Mouse (Mus musculus): Measurements from ENCODE around the gene Mllt6. TPM values are rescaled to one million over a fixed set of nuclear protein-coding genes. Genes with fewer than 3 reads are reported as not detected.

Mllt6 gene
- total and polyA plus RNA-seq, 3 experiments, result 37.9 to 72.5 (median 67.1) TPM

DNA sequence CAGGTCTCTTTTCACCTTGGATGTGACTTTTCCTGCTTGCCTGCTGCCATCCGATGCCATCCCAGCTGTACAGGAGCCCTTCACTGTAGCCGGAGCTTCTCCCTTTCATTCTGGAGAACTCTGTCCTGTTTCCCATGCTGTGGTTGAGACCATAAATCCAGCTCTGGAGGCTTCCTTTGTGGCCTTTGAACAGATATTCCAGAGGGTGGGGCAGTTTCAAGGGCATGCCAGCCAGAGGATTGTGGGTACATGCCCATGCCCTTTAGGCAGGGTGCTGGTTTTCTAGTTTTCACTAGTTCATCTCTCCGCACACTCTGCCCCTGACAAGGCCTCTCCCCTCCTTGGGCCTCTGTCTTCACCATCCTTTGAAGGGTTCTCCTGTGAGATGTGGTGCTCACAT is 23.8 kb downstream of the Mllt6 start:
- no peaks in the 10 kb centered on the region for H3K36me3 ChIP-seq (ENCODE audit: control insufficient read depth, insufficient read depth, low read length)
- intact Hi-C loops (cut with DNase I), result no loop called here
- no peak for TF ChIP-seq CTCF (IDR thresholded peaks at IDR 0.05)
- TF ChIP-seq EP300 (IDR thresholded peaks at IDR 0.05; ENCODE audit: insufficient read depth, low read depth, low read length), result no peak
- no peak for TF ChIP-seq POLR2A (IDR thresholded peaks at IDR 0.05; ENCODE audit: insufficient read depth, low read depth, low read length)
- H3K79me2 ChIP-seq (replicated peaks; ENCODE audit: control insufficient read depth, insufficient read depth, low read length), result no peaks in the 10 kb centered on the region
- no peak for DNase-seq
- WGBS, result 82% methylated on average over 3 of the region's 3 CpGs
- H3K4me3 ChIP-seq, result peak overlapping the region; percentile 58; the same call in 1 of the 2 replicates
- no peak overlapping the region for H3K9ac ChIP-seq (ENCODE audit: low read depth, low read length)
- H3K27ac ChIP-seq, result peak overlapping the region; percentile 31; the same call in 1 of the 2 replicates
- peaks cover 10% of the 10 kb centered on the region for H3K4me1 ChIP-seq (ENCODE audit: control insufficient read depth, insufficient read depth, low read length)
- no peaks in the 10 kb centered on the region for H3K27me3 ChIP-seq (ENCODE audit: control insufficient read depth, insufficient read depth, low read length)

DNA sequence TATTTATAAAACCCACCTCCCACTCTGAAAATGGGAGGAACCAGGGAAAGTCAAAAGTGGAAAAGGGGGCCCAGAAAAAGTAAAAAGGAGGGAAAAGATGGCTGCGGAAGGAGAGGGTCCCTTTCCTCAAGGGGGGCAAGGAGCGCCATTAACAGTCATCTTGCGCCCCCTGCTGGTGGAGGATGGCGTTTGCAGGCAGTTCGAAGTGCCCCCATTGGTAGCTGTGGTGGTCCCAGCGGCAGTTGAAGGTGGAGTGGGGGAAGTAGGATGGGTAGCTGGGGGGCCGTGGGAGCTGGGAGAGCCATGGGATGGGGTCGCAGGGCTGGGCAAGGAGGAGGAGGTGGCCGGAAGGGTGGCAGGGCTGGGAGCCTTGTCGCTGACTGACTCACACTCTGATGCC is 26.6 kb downstream of the Mllt6 start:
- Histone ChIP-seq H3K9ac (ENCODE audit: low read depth, low read length) (no peak overlapping the region), H3K27me3 (ENCODE audit: control insufficient read depth, insufficient read depth, low read length) (no peaks in the 10 kb centered on the region), H3K79me2 (replicated peaks; ENCODE audit: control insufficient read depth, insufficient read depth, low read length) (no peaks in the 10 kb centered on the region), H3K4me1 (ENCODE audit: control insufficient read depth, insufficient read depth, low read length) (peaks cover 5% of the 10 kb centered on the region), H3K4me3 (no peak overlapping the region), H3K36me3 (ENCODE audit: control insufficient read depth, insufficient read depth, low read length) (no peaks in the 10 kb centered on the region), H3K27ac (no peak overlapping the region)
- TF ChIP-seq EP300 (IDR thresholded peaks at IDR 0.05; ENCODE audit: insufficient read depth, low read depth, low read length), result peak; percentile 54; the same call in 1 of the 2 replicates
- no peak for TF ChIP-seq POLR2A (IDR thresholded peaks at IDR 0.05; ENCODE audit: insufficient read depth, low read depth, low read length)
- TF ChIP-seq CTCF (IDR thresholded peaks at IDR 0.05), result peak; percentile 81
- intact Hi-C loops (cut with DNase I), result loop anchor here (1.0 kb wide), 1 partner anchor 45 kb away; no protein-coding TSS in a partner anchor
- peak in 1 of 2 experiments; percentile 79 for DNase-seq
- 24% methylated on average over 10 of the region's 10 CpGs for WGBS

DNA sequence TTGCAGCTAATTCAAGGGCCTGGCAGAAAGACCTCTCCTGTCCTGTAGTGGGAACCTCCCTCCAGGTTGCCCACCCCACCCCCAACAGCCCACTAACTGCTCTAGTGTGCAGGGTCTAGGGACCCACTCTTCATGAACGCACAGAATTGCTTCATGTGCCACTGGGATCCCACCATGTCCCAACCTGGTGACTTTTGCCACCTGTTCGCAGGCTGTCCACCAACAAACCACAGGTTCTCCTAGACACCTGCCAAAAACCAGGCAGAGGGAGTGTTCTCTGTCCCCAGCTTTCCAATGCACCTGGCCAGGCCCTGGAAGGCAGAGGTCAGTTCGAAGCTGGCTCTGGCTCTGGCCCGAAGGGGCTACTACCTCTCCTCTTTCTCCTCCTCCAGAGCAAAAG is 31.2 kb downstream of the Mllt6 start:
- 77% methylated on average over 4 of the region's 4 CpGs for WGBS
- TF ChIP-seq POLR2A (IDR thresholded peaks at IDR 0.05; ENCODE audit: insufficient read depth, low read depth, low read length) (no peak), EP300 (IDR thresholded peaks at IDR 0.05; ENCODE audit: insufficient read depth, low read depth, low read length) (no peak), CTCF (IDR thresholded peaks at IDR 0.05) (no peak)
- no peak for DNase-seq
- H3K79me2 ChIP-seq (replicated peaks; ENCODE audit: control insufficient read depth, insufficient read depth, low read length), result no peaks in the 10 kb centered on the region; the same call in 1 of the 2 replicates
- H3K4me3 ChIP-seq, result no peak overlapping the region
- no peaks in the 10 kb centered on the region for H3K36me3 ChIP-seq (ENCODE audit: control insufficient read depth, insufficient read depth, low read length)
- H3K9ac ChIP-seq (ENCODE audit: low read depth, low read length), result no peak overlapping the region
- H3K4me1 ChIP-seq (ENCODE audit: control insufficient read depth, insufficient read depth, low read length), result peaks cover 2% of the 10 kb centered on the region
- intact Hi-C loops (cut with DNase I), result no loop called here
- no peak overlapping the region for H3K27ac ChIP-seq
- H3K27me3 ChIP-seq (ENCODE audit: control insufficient read depth, insufficient read depth, low read length), result no peaks in the 10 kb centered on the region

DNA sequence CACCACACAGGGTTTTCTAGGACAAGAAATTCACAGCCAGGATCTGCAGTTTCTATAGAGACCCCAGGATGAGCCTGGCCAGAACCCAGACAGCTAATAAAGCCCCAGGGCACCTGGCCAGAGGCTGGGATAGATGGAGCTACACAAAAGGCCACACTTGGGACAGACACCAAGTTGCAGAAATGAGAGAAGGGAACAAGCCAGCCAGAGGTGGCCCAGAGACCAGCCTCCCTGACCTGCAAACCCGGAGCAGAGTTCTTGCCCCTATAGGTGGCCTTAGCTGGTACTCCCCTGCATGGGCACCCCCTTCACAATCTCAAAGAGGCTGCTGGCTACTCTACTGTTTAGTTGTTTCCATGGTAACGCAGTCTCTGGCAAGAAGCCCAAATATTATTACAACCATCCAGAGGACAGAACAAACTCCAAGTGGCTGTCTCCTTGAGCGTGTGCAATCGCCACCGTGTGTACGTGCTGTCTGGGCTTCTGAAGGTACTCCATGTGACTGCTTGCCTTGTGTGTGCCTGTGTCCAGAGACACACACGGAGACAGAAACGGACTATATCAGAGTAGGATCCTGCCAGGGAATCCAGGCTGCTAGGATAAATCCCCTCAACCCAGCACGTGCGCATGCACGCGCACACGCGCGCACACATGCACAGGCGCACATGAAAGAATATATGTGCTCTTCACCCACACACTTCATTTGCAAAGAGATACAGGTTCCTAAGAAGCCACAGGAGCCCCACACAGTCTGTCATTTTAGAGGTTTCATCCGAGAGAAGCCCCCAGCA is 31.9 kb downstream of the Mllt6 start:
- Histone ChIP-seq H3K4me3 (no peak overlapping the region), H3K9ac (ENCODE audit: low read depth, low read length) (no peak overlapping the region), H3K27me3 (ENCODE audit: control insufficient read depth, insufficient read depth, low read length) (no peaks in the 10 kb centered on the region), H3K36me3 (ENCODE audit: control insufficient read depth, insufficient read depth, low read length) (no peaks in the 10 kb centered on the region), H3K4me1 (ENCODE audit: control insufficient read depth, insufficient read depth, low read length) (peaks cover 2% of the 10 kb centered on the region), H3K27ac (no peak overlapping the region), H3K79me2 (replicated peaks; ENCODE audit: control insufficient read depth, insufficient read depth, low read length) (no peaks in the 10 kb centered on the region; the same call in 1 of the 2 replicates)
- DNase-seq, result no peak
- TF ChIP-seq CTCF (IDR thresholded peaks at IDR 0.05) (no peak), EP300 (IDR thresholded peaks at IDR 0.05; ENCODE audit: insufficient read depth, low read depth, low read length) (no peak), POLR2A (IDR thresholded peaks at IDR 0.05; ENCODE audit: insufficient read depth, low read depth, low read length) (no peak)
- 59% methylated on average over 17 of the region's 17 CpGs for whole genome bisulfite sequencing
- intact Hi-C loops (cut with DNase I), result no loop called here

DNA sequence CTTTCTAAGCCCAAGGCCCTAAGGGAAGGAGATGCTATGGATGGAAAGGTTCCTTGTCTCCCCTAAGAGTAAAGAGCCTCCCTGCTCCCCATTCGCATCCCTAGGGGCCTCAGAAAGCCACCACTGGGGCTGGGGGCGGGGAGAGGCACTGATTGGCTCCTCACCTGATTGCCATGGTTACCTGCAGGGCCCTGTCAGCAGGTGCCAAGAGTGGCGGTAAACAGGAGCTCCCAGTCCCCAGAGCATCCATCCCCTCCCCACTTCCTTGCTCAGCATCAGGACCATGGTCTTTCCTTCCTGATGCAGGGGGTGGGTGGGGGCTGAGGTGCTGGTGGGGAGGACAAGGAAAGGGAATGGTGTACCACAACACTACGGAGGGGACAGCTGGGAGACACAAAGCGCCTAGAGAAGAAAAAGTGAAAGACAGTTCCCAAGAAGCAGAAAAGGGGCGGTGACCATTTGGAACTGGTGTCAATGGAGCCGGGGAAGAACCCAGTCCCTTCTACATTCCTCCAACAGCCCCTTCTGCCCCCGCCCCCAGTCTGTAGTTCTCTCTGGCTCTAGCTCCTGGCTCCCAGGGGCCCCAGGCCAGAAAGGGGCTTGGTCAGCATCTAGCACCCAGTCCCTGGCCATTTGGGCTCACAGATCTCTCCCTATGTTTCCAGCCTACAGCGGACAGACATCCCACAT is 32.6 kb downstream of the Mllt6 start:
- Histone ChIP-seq H3K79me2 (replicated peaks; ENCODE audit: control insufficient read depth, insufficient read depth, low read length) (no peaks in the 10 kb centered on the region; the same call in 1 of the 2 replicates), H3K27ac (no peak overlapping the region), H3K27me3 (ENCODE audit: control insufficient read depth, insufficient read depth, low read length) (no peaks in the 10 kb centered on the region), H3K36me3 (ENCODE audit: control insufficient read depth, insufficient read depth, low read length) (no peaks in the 10 kb centered on the region), H3K9ac (ENCODE audit: low read depth, low read length) (no peak overlapping the region), H3K4me1 (ENCODE audit: control insufficient read depth, insufficient read depth, low read length) (peaks cover 3% of the 10 kb centered on the region), H3K4me3 (no peak overlapping the region)
- WGBS, result 76% methylated on average over 9 of the region's 9 CpGs
- TF ChIP-seq CTCF (IDR thresholded peaks at IDR 0.05) (no peak), EP300 (IDR thresholded peaks at IDR 0.05; ENCODE audit: insufficient read depth, low read depth, low read length) (no peak), POLR2A (IDR thresholded peaks at IDR 0.05; ENCODE audit: insufficient read depth, low read depth, low read length) (no peak)
- intact Hi-C loops (cut with DNase I), result no loop called here
- no peak for DNase-seq
